ENCODE assay signal across 9 mouse cellular contexts in the genomic region with DNA sequence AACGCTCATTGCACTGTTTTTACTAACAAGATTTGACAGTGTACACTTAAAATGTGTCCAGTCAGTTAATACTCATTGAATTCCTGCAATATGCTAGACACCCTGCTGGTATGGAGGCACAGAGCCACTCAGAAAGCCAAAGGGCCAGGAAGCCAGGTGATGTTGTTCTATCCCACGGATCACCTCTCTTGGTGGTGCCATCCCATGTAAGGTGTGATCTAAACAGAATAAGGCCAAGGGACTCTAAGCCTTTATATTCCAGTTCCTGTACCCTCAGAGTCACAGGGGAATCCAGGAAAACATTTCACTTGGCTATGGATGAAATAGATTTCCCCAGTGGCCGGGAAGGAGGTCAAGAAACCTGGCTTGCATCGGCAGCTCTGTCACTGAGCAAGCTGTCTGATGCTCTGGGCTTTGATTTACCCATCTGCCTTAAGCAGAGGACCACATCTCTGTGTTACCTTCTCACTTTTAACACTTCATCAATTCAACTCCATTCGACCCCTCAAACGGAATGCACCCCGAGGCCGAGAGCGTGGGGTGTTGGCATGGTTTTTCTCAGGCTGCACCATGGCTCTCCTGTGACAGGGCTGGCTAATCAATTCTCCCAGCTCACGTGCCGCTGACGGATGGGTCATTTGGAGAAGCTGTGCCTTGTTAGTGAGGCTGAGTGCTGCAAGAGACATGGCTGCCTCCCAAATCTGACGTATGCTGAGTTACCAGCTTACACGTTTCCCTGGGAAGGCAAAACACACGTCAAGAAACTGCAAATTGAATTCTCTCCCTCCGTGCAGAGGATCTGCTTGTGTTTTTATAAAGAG.
DNase-seq lines count a peak whose midpoint lies in the region; ATAC-seq and TF ChIP-seq lines count a peak whose summit lies in the region.
"Had no signal": no experiment of that assay in that cellular context is flagged by ENCODE, and none has a peak within 500 bp of the region (broad histone marks: within the 10 kb centered on the region; RNA-seq: fewer than 3 reads in every experiment).

No protein-coding gene starts in this region.

- ATAC-seq in forebrain, embryonic 11.5 days (replicated peaks; ENCODE audit: low FRiP score): no peak

- no peaks in the 10 kb centered on the region for H3K27me3 ChIP-seq in forebrain, embryonic 10.5 days (ENCODE audit: poor library complexity, severe bottlenecking)
- H3K27me3 ChIP-seq in forebrain, embryonic 11.5 days (ENCODE audit: control insufficient read depth, insufficient read depth, low read length): no peaks in the 10 kb centered on the region
- no peaks in the 10 kb centered on the region for H3K27me3 ChIP-seq in heart, adult 2 months (ENCODE audit: control insufficient read depth, insufficient read depth, low read length)
- H3K27me3 ChIP-seq: limb, embryonic 12.5 days had no signal

- H3K9ac ChIP-seq in forebrain, embryonic 11.5 days (ENCODE audit: low read length): no peak overlapping the region
- H3K9ac ChIP-seq in heart, adult 2 months (ENCODE audit: low read depth, low read length): no peak overlapping the region
- H3K9ac ChIP-seq: limb, embryonic 12.5 days had no signal

- H3K4me1 ChIP-seq in forebrain, embryonic 10.5 days: peaks cover 35% of the 10 kb centered on the region
- peaks cover 7% of the 10 kb centered on the region; the same call in 1 of the 2 replicates for H3K4me1 ChIP-seq in forebrain, embryonic 11.5 days (replicated peaks; ENCODE audit: control insufficient read depth, insufficient read depth, low read length)
- peaks cover 7% of the 10 kb centered on the region for H3K4me1 ChIP-seq in heart, adult 2 months (ENCODE audit: control insufficient read depth, insufficient read depth, low read length)

- H3K4me3 ChIP-seq in forebrain, embryonic 10.5 days: no peak overlapping the region
- no peak overlapping the region for H3K4me3 ChIP-seq in forebrain, embryonic 11.5 days (ENCODE audit: low read depth, low read length)
- H3K4me3 ChIP-seq in heart, adult 2 months: no peak overlapping the region; the same call in 1 of the 2 replicates
- H3K4me3 ChIP-seq in layer of hippocampus, adult 2 months: peak overlapping the region; percentile 37; the same call in 1 of the 2 replicates
- H3K4me3 ChIP-seq: limb, embryonic 12.5 days had no signal

- H3K36me3 ChIP-seq in forebrain, embryonic 10.5 days (replicated peaks): no peaks in the 10 kb centered on the region
- H3K36me3 ChIP-seq in forebrain, embryonic 11.5 days (ENCODE audit: control insufficient read depth, insufficient read depth, low read length): no peaks in the 10 kb centered on the region
- H3K36me3 ChIP-seq in heart, adult 2 months (ENCODE audit: control insufficient read depth, insufficient read depth, low read length): no peaks in the 10 kb centered on the region
- H3K36me3 ChIP-seq: limb, embryonic 12.5 days had no signal

- intact Hi-C loops in heart, adult 2 months (cut with DNase I): loop anchor here (5.0 kb wide), 3 partner anchors 57 to 237 kb away; no protein-coding TSS in a partner anchor

- no peak overlapping the region for H3K4me2 ChIP-seq in forebrain, embryonic 11.5 days (ENCODE audit: low read depth, low read length, severe bottlenecking)
- H3K4me2 ChIP-seq: limb, embryonic 12.5 days had no signal

- 82% methylated on average over 16 of the region's 16 CpGs for WGBS in forebrain, embryonic 10.5 days
- WGBS in forebrain, embryonic 11.5 days: 76% methylated on average over 16 of the region's 16 CpGs
- 42% methylated on average over 16 of the region's 16 CpGs for WGBS in heart, adult 2 months

- no peak for TF ChIP-seq CTCF in heart, adult 2 months (IDR thresholded peaks at IDR 0.05)
- no peak for TF ChIP-seq CTCF in layer of hippocampus, adult 2 months (conservative IDR thresholded peaks at IDR 0.05)

- TF ChIP-seq POLR2A in heart, adult 2 months (IDR thresholded peaks at IDR 0.05; ENCODE audit: insufficient read depth, low read depth, low read length): no peak

- H3K27ac ChIP-seq in forebrain, embryonic 10.5 days: 0 out of 2 replicates have a peak overlapping the region, but pooled peaks have one; percentile 40
- H3K27ac ChIP-seq in forebrain, embryonic 11.5 days (ENCODE audit: low read depth, low read length): no peak overlapping the region
- H3K27ac ChIP-seq in heart, adult 2 months: peak overlapping the region; percentile 64; the same call in 1 of the 2 replicates
- H3K27ac ChIP-seq in layer of hippocampus, adult 2 months: 0 out of 2 replicates have a peak overlapping the region, but pooled peaks have one; percentile 20
- H3K27ac ChIP-seq: limb, embryonic 12.5 days had no signal

- H3K79me2 ChIP-seq in heart, adult 2 months (replicated peaks; ENCODE audit: control insufficient read depth, insufficient read depth, low read length): no peaks in the 10 kb centered on the region

- no peaks in the 10 kb centered on the region; the same call in 1 of the 2 replicates for H3K9me3 ChIP-seq in forebrain, embryonic 10.5 days
- H3K9me3 ChIP-seq in forebrain, embryonic 11.5 days (ENCODE audit: control insufficient read depth, low read length): no peaks in the 10 kb centered on the region
- H3K9me3 ChIP-seq: limb, embryonic 12.5 days had no signal

- no peak for TF ChIP-seq EP300 in heart, adult 2 months (IDR thresholded peaks at IDR 0.05; ENCODE audit: insufficient read depth, low read depth, low read length)

- no peak for DNase-seq in forebrain, embryonic 10.5 days (ENCODE audit: extremely low spot score, low spot score)
- DNase-seq in forebrain, embryonic 11.5 days (ENCODE audit: low spot score): no peak
- peak; percentile 41 to 60 for DNase-seq in cerebellum, postnatal 36 days
- peak; percentile 49 to 55 for DNase-seq in heart, adult 2 months
- peak; percentile 55 to 64 for DNase-seq in layer of hippocampus, adult 2 months (ENCODE audit: low spot score in 2 of 2)
- DNase-seq in lung, postnatal 4 days: peak; percentile 31 to 32
- no peak for DNase-seq in T-cell, adult 2 months (ENCODE audit: low spot score)
- no peak for DNase-seq in testis, postnatal 10 days (ENCODE audit: low spot score)

Comparison
In these comparisons a context has a peak if more than half of its experiments do, and no peak if none do; other contexts are left out.
1. DNase-seq: peak in cerebellum, postnatal 36 days (2 of 2), heart, adult 2 months (2 of 2), layer of hippocampus, adult 2 months (2 of 2) and lung, postnatal 4 days (2 of 2); none in forebrain, embryonic 10.5 days (single experiment), forebrain, embryonic 11.5 days (single experiment), T-cell, adult 2 months (single experiment) and testis, postnatal 10 days (single experiment).